Mouse (Mus musculus): ENCODE measurements around the gene Kif3c. TPM values are rescaled to one million over a fixed set of nuclear protein-coding genes. Genes with fewer than 3 reads are reported as not detected.

Kif3c gene
- polyA plus RNA-seq, 1 experiment from 2014 or later: 6.2 TPM

DNA sequence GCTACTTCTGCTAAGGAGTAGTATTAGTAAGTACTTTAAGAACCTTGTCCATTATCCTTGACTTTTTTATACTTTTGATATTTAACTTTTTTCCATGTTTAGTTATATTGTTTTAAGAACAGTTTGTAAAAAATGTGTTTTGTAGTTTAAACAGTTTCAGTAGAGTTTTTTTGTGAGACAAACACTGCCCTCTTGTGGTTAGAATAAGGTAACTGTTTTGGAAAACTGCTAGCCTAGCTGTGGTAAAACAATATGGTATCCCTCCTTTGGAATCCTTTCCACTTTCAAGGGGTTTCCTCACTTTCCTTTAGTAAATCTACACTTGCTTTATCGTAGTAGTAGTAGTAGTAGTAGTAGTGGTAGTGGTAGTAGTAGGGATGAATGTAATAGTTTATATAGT lies 72.9 kb downstream of the Kif3c start:
- H3K27me3 ChIP-seq (replicated peaks; ENCODE audit: control insufficient read depth, insufficient read depth, low read length): no peaks in the 10 kb centered on the region
- no peak overlapping the region for H3K27ac ChIP-seq (ENCODE audit: low read length)
- H3K36me3 ChIP-seq (ENCODE audit: control insufficient read depth, insufficient read depth, low read length): no peaks in the 10 kb centered on the region
- no peak overlapping the region for H3K9ac ChIP-seq (ENCODE audit: low read depth, low read length)
- 96% methylated on average over 1 of the region's 1 CpGs for WGBS
- ATAC-seq: no peak
- H3K4me2 ChIP-seq (ENCODE audit: low read depth, low read length): no peak overlapping the region
- H3K9me3 ChIP-seq (ENCODE audit: control insufficient read depth, low read length): no peaks in the 10 kb centered on the region
- H3K4me1 ChIP-seq (ENCODE audit: control insufficient read depth, insufficient read depth, low read length): peaks cover 3% of the 10 kb centered on the region; the same call in 1 of the 2 replicates
- H3K4me3 ChIP-seq (ENCODE audit: low read length): no peak overlapping the region

DNA sequence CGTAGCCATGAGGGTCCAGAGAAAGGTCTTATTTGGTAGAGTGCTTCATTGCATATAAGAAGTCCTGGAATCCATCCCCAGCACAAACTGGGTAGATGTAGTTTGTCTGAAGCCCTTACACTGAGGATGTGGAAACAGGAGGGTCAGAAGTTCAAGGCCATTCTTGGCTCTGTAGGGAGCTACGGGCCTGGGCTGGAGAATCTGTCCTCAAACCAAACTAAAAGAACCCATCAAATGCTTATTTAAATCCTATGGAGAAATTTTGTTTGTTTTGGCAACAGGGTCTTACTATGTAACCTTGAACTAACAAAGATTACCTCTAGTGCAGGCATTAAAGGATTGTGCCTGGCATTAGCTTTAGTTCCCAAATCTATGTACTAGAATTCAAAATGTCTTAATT lies 76.0 kb downstream of the Kif3c start:
- WGBS: 75% methylated on average over 2 of the region's 2 CpGs
- H3K9me3 ChIP-seq (ENCODE audit: control insufficient read depth, low read length): no peaks in the 10 kb centered on the region
- H3K9ac ChIP-seq (ENCODE audit: low read depth, low read length): no peak overlapping the region
- H3K36me3 ChIP-seq (ENCODE audit: control insufficient read depth, insufficient read depth, low read length): no peaks in the 10 kb centered on the region
- no peak overlapping the region for H3K4me2 ChIP-seq (ENCODE audit: low read depth, low read length)
- H3K4me3 ChIP-seq (ENCODE audit: low read length): no peak overlapping the region
- no peak for ATAC-seq
- no peak overlapping the region for H3K27ac ChIP-seq (ENCODE audit: low read length)
- peaks cover 3% of the 10 kb centered on the region; the same call in 1 of the 2 replicates for H3K4me1 ChIP-seq (ENCODE audit: control insufficient read depth, insufficient read depth, low read length)
- H3K27me3 ChIP-seq (replicated peaks; ENCODE audit: control insufficient read depth, insufficient read depth, low read length): no peaks in the 10 kb centered on the region

DNA sequence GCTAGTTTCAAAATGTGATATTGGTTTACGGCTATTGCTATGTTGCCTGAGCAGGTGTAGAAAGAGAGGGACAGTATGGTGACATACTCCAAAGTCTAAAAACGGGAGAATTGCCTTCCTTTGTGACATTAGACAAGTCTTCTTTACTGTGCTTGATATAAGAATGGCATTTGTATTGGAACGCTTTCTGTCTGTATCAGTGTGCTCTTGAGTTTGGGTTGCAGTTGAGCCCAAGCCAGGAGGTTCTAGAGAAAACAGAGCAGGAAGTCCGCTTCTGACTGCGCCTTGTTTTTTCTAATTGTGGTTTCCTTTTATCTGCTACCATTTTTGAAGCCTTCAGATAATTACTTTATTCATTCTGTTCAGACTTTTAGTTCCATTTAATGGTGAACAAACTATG lies 76.4 kb downstream of the Kif3c start:
- 83% methylated on average over 5 of the region's 5 CpGs for WGBS
- H3K27me3 ChIP-seq (replicated peaks; ENCODE audit: control insufficient read depth, insufficient read depth, low read length): no peaks in the 10 kb centered on the region

DNA sequence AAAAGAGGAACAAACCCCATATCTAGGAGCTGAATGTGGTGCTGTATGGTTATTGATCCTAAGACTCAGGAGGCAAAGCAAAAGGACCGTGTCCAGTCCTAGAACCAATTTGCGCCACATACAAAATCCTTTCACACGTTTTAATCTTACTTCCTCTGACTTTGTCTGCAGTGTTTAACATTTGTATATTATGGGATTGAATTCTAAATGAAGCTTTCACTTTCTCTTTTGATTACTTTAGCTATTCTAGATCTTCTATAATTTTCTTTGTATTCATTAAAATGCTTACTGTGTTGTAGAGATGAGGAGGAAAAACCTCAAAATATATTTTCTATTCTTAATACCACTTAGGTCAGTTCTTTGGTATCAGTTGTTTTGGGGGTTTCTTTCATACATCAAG lies 88.6 kb downstream of the Kif3c start:
- Histone ChIP-seq H3K9ac (ENCODE audit: low read depth, low read length) (no peak overlapping the region), H3K27ac (ENCODE audit: low read length) (no peak overlapping the region), H3K4me1 (ENCODE audit: control insufficient read depth, insufficient read depth, low read length) (no peaks in the 10 kb centered on the region), H3K36me3 (ENCODE audit: control insufficient read depth, insufficient read depth, low read length) (peaks cover 8% of the 10 kb centered on the region; the same call in 1 of the 2 replicates), H3K9me3 (ENCODE audit: control insufficient read depth, low read length) (no peaks in the 10 kb centered on the region), H3K27me3 (replicated peaks; ENCODE audit: control insufficient read depth, insufficient read depth, low read length) (no peaks in the 10 kb centered on the region), H3K4me3 (ENCODE audit: low read length) (no peak overlapping the region), H3K4me2 (ENCODE audit: low read depth, low read length) (no peak overlapping the region)
- ATAC-seq: no peak
- 93% methylated on average over 3 of the region's 3 CpGs for WGBS

More for the DNA sequence above, 76.4 kb downstream of the Kif3c start:
- Histone ChIP-seq H3K27ac (ENCODE audit: low read length) (no peak overlapping the region), H3K36me3 (ENCODE audit: control insufficient read depth, insufficient read depth, low read length) (no peaks in the 10 kb centered on the region), H3K4me3 (ENCODE audit: low read length) (no peak overlapping the region), H3K4me2 (ENCODE audit: low read depth, low read length) (no peak overlapping the region), H3K4me1 (ENCODE audit: control insufficient read depth, insufficient read depth, low read length) (peaks cover 3% of the 10 kb centered on the region; the same call in 1 of the 2 replicates), H3K9ac (ENCODE audit: low read depth, low read length) (no peak overlapping the region), H3K9me3 (ENCODE audit: control insufficient read depth, low read length) (no peaks in the 10 kb centered on the region)
- no peak for ATAC-seq

Other genes with a start within 250 kb of the Kif3c start
- gene Rab10, start 55.2 kb upstream of the Kif3c start, polyA plus RNA-seq (2015; fragmentation: Nextera tagmentation; extraction: Ambion mirVana): 52.9 and 54.1 TPM in 2 replicates
- 14.4 and 17.8 TPM in 2 replicates for gene Asxl2, start 61.7 kb downstream of the Kif3c start, polyA plus RNA-seq (2015; fragmentation: Nextera tagmentation; extraction: Ambion mirVana)
- 17.1 and 17.3 TPM in 2 replicates for gene Dtnb, start 207.2 kb downstream of the Kif3c start, polyA plus RNA-seq (2015; fragmentation: Nextera tagmentation; extraction: Ambion mirVana)